Mouse (Mus musculus) heart, adult 2 months (tissue): ENCODE measurements around the gene Rab15.

Experiments
- CTCF ChIP-seq: fragments of 200-600 bp; IDR thresholded peaks from 2 replicates; pipeline ENCODE4 v1.8.1; 2022; ENCODE audit warnings: antibody characterized with exemption, mild to moderate bottlenecking, moderate library complexity
- EP300 ChIP-seq: fragments of 200-500 bp; IDR thresholded peaks from 2 replicates; pipeline ENCODE4 v1.6.1; 2011; ENCODE audit warnings: low read depth, low read length, control low read depth; ENCODE audit not compliant: insufficient read depth
- POLR2A ChIP-seq: fragments of 200-500 bp; IDR thresholded peaks from 2 replicates; pipeline ENCODE4 v1.6.1; 2011; ENCODE audit warnings: mild to moderate bottlenecking, low read depth, low read length, control low read depth; ENCODE audit not compliant: insufficient read depth

GRCm38 (mm10) chr12:76816720-76817119 is 6.0 kb downstream of the Rab15 start:
- TF ChIP-seq CTCF (no peak), POLR2A (no peak), EP300 (no peak)
